Mouse (Mus musculus): ENCODE measurements around the gene Rel. TPM values are rescaled to one million over a fixed set of nuclear protein-coding genes. Genes with fewer than 3 reads are reported as not detected.
A peak's percentile ranks its signal among the peaks of the same experiment; 100 is the strongest.
"Not testable (repeated sequence)": the region's sequence is repeated elsewhere in the genome, so short reads cannot be mapped to it uniquely, and the experiment has no call there.

Rel gene
- polyA plus RNA-seq, 1 experiment from 2014 or later = 0.60 TPM

DNA sequence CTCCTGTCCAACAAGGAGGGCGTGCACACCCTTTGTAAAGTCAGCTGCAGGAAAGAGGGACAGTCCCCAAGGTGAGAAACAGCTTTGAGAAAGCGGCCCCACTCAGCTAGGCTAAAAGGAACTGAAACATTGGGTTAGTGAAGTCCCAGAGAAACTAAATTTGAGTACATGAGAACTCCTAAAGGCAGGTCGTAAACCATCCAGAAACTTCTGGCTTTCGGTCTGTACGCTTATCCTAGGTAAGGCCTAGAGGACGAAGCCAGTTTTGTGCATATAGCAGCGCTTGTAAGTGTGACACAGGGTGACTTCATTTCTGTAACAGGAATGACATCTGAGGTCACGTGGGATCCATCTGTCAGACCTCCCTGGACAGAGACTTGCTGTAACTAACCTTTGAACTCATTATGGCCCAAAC lies 8.0 kb upstream of the Rel start:
- no peaks in the 10 kb centered on the region for H3K27me3 ChIP-seq (replicated peaks; ENCODE audit: control insufficient read depth, insufficient read depth, low read length)
- H3K4me1 ChIP-seq (ENCODE audit: control insufficient read depth, insufficient read depth, low read length) = no peaks in the 10 kb centered on the region
- H3K4me3 ChIP-seq (ENCODE audit: low read length) = no peak overlapping the region
- no peaks in the 10 kb centered on the region for H3K36me3 ChIP-seq (ENCODE audit: control insufficient read depth, insufficient read depth, low read length)
- H3K27ac ChIP-seq (ENCODE audit: low read length) = no peak overlapping the region
- no peak overlapping the region for H3K9ac ChIP-seq (ENCODE audit: low read depth, low read length)
- ATAC-seq = no peak
- WGBS = 87% methylated on average over 8 of the region's 8 CpGs
- no peaks in the 10 kb centered on the region for H3K9me3 ChIP-seq (ENCODE audit: control insufficient read depth, low read length)
- no peak overlapping the region for H3K4me2 ChIP-seq (ENCODE audit: low read depth, low read length)

DNA sequence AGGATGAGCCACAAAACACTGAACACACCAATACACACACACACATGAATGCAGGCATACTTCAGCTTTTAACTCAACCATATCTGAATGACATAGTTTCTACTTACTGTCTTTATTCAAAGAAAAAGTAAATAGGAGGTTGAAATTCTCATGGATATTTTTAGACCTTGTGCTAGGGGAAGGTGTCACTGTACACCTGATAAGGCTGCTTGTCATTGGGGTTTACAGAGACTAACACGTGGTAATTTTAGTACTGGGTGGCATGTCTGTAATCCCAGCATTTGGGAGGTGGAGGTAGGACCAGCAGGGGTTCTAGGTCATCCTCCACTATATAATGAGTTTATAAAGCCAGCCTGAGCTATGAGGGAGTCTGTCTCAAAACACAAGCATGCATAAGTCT lies 1.7 kb upstream of the Rel start:
- Histone ChIP-seq H3K9ac (ENCODE audit: low read depth, low read length) (no peak overlapping the region), H3K9me3 (ENCODE audit: control insufficient read depth, low read length) (no peaks in the 10 kb centered on the region), H3K4me1 (ENCODE audit: control insufficient read depth, insufficient read depth, low read length) (peaks cover 5% of the 10 kb centered on the region; the same call in 1 of the 2 replicates), H3K27me3 (replicated peaks; ENCODE audit: control insufficient read depth, insufficient read depth, low read length) (no peaks in the 10 kb centered on the region), H3K36me3 (ENCODE audit: control insufficient read depth, insufficient read depth, low read length) (no peaks in the 10 kb centered on the region), H3K27ac (ENCODE audit: low read length) (no peak overlapping the region), H3K4me3 (ENCODE audit: low read length) (no peak overlapping the region), H3K4me2 (ENCODE audit: low read depth, low read length) (no peak overlapping the region)
- ATAC-seq = no peak
- 36% methylated on average over 1 of the region's 1 CpGs for WGBS

DNA sequence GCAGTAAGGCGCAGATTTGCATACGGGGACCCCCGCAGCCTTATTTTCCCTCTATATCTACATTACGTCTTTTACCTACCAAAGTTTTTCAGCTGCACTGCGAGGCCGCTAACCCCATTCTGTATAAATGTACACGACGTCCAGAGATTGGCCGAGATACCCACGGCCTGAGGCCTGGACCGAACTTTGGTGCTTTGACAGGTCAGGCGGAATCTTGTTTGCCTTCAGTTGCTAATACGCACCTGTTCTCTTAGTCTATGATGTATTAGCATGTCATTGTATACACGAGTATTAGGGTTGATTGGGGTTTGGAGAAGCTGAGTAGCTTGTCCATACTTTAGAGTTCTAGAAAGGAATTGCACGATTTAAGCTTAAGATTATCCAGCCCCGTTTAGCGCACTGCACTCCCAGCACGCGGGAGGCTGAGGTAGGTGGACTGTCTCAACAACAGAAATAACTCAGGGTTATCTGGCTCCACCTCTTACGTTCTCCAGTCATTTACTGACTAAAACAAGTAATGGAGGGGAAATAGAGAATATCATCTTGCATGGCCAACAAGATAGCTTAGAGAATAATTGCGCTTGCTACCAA lies 832 bp upstream of the Rel start:
- Histone ChIP-seq H3K36me3 (ENCODE audit: control insufficient read depth, insufficient read depth, low read length) (no peaks in the 10 kb centered on the region), H3K9me3 (ENCODE audit: control insufficient read depth, low read length) (no peaks in the 10 kb centered on the region), H3K4me2 (ENCODE audit: low read depth, low read length) (peak overlapping the region; percentile 87), H3K4me3 (ENCODE audit: low read length) (peak overlapping the region; percentile 81), H3K9ac (ENCODE audit: low read depth, low read length) (peak overlapping the region; percentile 81), H3K27ac (ENCODE audit: low read length) (peak overlapping the region; percentile 97), H3K4me1 (ENCODE audit: control insufficient read depth, insufficient read depth, low read length) (peaks cover 5% of the 10 kb centered on the region; the same call in 1 of the 2 replicates), H3K27me3 (replicated peaks; ENCODE audit: control insufficient read depth, insufficient read depth, low read length) (no peaks in the 10 kb centered on the region)
- peak; percentile 17; the same call in 1 of the 2 replicates for ATAC-seq
- 7% methylated on average over 21 of the region's 21 CpGs for WGBS

DNA sequence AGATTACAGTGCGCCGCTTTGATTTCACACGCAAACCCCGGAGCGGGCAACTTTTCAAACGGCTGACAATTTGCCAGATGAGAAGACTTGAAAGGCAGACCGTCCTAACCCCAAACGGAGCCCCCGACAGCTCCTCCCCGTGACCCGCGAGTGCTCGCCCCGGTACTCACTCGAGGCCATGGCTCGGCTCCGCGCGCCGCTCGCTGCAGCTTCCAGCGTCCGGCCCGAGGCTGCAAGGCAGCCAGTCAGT lies 335 bp downstream of the Rel start:
- H3K9ac ChIP-seq (ENCODE audit: low read depth, low read length) = peak overlapping the region; percentile 81
- no peaks in the 10 kb centered on the region for H3K36me3 ChIP-seq (ENCODE audit: control insufficient read depth, insufficient read depth, low read length)
- H3K4me1 ChIP-seq (ENCODE audit: control insufficient read depth, insufficient read depth, low read length) = peaks cover 5% of the 10 kb centered on the region; the same call in 1 of the 2 replicates
- H3K4me3 ChIP-seq (ENCODE audit: low read length) = peak overlapping the region; percentile 81
- H3K27ac ChIP-seq (ENCODE audit: low read length) = peak overlapping the region; percentile 97
- ATAC-seq = no peak
- H3K27me3 ChIP-seq (replicated peaks; ENCODE audit: control insufficient read depth, insufficient read depth, low read length) = no peaks in the 10 kb centered on the region
- under 1% methylated on average over 24 of the region's 24 CpGs for WGBS
- no peaks in the 10 kb centered on the region for H3K9me3 ChIP-seq (ENCODE audit: control insufficient read depth, low read length)
- H3K4me2 ChIP-seq (ENCODE audit: low read depth, low read length) = peak overlapping the region; percentile 87

DNA sequence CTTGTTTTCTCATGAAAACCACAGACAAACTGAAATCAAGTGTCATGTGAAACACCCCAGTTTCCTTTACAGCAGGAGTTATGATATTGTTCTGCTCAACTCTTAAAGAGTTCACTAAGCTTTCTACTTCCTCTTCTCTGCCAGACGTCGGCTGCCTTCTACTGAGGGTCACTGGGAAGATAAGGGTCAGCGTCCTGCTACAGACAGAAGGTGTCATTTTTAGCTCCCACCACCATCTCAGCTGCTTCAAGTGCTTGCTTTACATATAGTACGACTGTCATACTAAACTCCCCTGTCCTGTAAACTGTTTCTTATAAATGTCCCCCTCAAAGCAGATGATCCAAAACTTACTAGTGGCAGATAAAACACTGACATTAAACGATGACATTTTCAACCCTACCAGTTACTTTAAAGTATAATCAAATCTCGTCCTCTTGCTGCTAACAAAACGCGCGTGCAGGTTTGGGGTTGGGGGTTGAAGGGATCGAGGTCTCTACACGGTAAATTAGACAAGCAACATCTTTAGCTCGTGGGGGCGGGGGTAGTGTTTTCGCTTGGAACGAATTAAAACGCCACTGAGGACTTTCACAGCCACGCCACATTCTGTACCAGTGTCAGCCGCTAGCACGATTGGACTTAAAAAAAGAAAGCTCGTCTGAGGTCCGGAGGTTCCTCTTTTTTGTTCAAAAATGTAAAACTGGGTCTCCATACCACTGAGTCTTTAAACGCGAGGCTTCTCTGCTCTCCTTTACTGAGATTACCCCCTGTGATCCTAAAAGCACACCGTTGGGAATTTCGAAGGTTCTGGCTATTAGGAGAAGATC lies 872 bp downstream of the Rel start:
- peak overlapping the region; percentile 97 for H3K27ac ChIP-seq (ENCODE audit: low read length)

DNA sequence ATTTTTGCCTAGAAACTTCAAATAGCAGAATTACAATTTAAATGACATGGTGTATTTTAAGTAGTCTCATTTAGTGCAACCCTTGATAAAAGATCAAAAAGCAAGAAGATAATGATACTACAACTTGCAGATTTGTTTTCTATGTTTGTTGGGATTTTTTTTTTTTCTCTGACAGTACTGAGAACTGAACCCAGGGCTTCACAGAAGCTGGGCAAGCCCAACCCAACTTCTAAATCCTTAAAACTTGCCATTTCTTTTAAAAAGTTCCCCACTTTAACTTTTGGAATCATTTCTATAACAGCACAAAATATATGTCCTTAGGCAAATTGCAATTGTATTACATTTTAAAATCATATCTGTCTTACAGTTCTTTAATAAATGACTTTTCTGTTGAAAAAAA lies 1.7 kb downstream of the Rel start:
- peaks cover 5% of the 10 kb centered on the region; the same call in 1 of the 2 replicates for H3K4me1 ChIP-seq (ENCODE audit: control insufficient read depth, insufficient read depth, low read length)
- no peak overlapping the region for H3K4me3 ChIP-seq (ENCODE audit: low read length)
- no peaks in the 10 kb centered on the region for H3K27me3 ChIP-seq (replicated peaks; ENCODE audit: control insufficient read depth, insufficient read depth, low read length)
- ATAC-seq = no peak
- no peaks in the 10 kb centered on the region for H3K36me3 ChIP-seq (ENCODE audit: control insufficient read depth, insufficient read depth, low read length)
- no peak overlapping the region for H3K27ac ChIP-seq (ENCODE audit: low read length)
- H3K9me3 ChIP-seq (ENCODE audit: control insufficient read depth, low read length) = no peaks in the 10 kb centered on the region
- no peak overlapping the region for H3K4me2 ChIP-seq (ENCODE audit: low read depth, low read length)
- no peak overlapping the region for H3K9ac ChIP-seq (ENCODE audit: low read depth, low read length)

More for the DNA sequence above, 872 bp downstream of the Rel start:
- H3K27me3 ChIP-seq (replicated peaks; ENCODE audit: control insufficient read depth, insufficient read depth, low read length) = no peaks in the 10 kb centered on the region
- no peaks in the 10 kb centered on the region for H3K36me3 ChIP-seq (ENCODE audit: control insufficient read depth, insufficient read depth, low read length)
- WGBS = under 1% methylated on average over 25 of the region's 25 CpGs
- H3K9ac ChIP-seq (ENCODE audit: low read depth, low read length) = peak overlapping the region; percentile 81
- H3K9me3 ChIP-seq (ENCODE audit: control insufficient read depth, low read length) = no peaks in the 10 kb centered on the region
- H3K4me1 ChIP-seq (ENCODE audit: control insufficient read depth, insufficient read depth, low read length) = peaks cover 5% of the 10 kb centered on the region; the same call in 1 of the 2 replicates
- peak; percentile 5; the same call in 1 of the 2 replicates for ATAC-seq
- peak overlapping the region; percentile 87 for H3K4me2 ChIP-seq (ENCODE audit: low read depth, low read length)
- H3K4me3 ChIP-seq (ENCODE audit: low read length) = peak overlapping the region; percentile 81

DNA sequence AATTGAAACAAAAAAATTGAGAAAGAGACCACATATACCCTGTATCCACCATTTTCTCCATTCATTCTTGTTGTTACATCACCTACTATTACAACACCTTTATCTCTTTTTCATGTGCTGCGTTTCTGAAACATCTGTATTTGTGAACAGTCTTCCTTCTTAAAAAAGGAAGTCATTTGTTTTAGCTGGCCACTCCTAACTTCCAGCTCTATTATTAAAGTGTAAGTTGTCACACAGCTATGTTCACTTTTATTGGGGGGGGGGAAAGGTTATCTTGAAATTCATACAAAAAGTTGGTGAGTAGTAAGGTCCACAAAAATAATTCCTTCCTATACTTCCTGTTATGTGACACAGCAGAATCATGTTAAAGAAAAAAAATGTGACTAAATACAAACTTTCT lies 2.8 kb downstream of the Rel start:
- H3K9me3 ChIP-seq (ENCODE audit: control insufficient read depth, low read length) = no peaks in the 10 kb centered on the region
- H3K27ac ChIP-seq (ENCODE audit: low read length) = no peak overlapping the region
- no peak overlapping the region for H3K4me2 ChIP-seq (ENCODE audit: low read depth, low read length)
- no peak for ATAC-seq
- WGBS = 57% methylated on average over 1 of the region's 1 CpGs
- H3K27me3 ChIP-seq (replicated peaks; ENCODE audit: control insufficient read depth, insufficient read depth, low read length) = no peaks in the 10 kb centered on the region
- H3K36me3 ChIP-seq (ENCODE audit: control insufficient read depth, insufficient read depth, low read length) = no peaks in the 10 kb centered on the region
- H3K4me3 ChIP-seq (ENCODE audit: low read length) = no peak overlapping the region
- peaks cover 5% of the 10 kb centered on the region; the same call in 1 of the 2 replicates for H3K4me1 ChIP-seq (ENCODE audit: control insufficient read depth, insufficient read depth, low read length)
- H3K9ac ChIP-seq (ENCODE audit: low read depth, low read length) = no peak overlapping the region

DNA sequence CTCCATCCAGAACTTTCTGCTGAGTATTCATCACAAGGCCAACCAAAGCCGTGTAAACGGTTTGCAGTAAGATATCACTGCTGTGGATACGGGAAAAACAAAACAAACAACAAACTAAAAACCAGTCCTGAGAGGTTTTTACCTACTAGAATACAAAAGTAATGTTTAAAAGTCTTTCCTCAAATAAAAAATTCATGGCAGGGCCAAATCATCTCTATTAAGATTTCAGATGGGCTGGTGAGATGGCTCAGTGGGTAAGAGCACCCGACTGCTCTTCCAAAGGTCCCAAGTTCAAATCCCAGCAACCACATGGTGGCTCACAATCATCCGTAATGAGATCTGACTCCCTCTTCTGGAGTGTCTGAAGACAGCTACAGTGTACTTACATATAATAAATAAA lies 3.4 kb downstream of the Rel start:
- 88% methylated on average over 4 of the region's 5 CpGs for WGBS
- H3K9ac ChIP-seq (ENCODE audit: low read depth, low read length) = not testable (repeated sequence)

DNA sequence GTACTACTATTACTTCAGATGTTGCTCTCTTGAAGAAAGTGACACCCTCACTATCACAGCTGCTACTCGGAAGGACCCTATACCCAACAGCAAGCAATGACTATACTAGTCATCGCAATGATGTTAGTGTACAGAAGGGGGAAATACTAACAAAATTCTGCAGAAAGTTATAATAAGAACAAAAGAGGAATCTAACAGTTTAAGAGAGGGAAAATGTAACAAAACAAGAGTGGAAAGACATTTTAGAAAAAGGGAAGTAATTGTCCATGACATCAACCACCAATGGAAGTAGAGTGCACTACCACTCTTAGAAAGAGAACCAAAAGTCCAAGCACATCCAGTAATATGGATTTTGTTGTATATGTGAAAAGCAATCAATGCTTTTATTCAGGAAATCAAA lies 8.1 kb downstream of the Rel start:
- H3K27ac ChIP-seq (ENCODE audit: low read length) = no peak overlapping the region
- no peak overlapping the region for H3K4me2 ChIP-seq (ENCODE audit: low read depth, low read length)
- no peak overlapping the region for H3K9ac ChIP-seq (ENCODE audit: low read depth, low read length)
- H3K9me3 ChIP-seq (ENCODE audit: control insufficient read depth, low read length) = no peaks in the 10 kb centered on the region
- no peak for ATAC-seq
- H3K4me3 ChIP-seq (ENCODE audit: low read length) = no peak overlapping the region
- H3K36me3 ChIP-seq (ENCODE audit: control insufficient read depth, insufficient read depth, low read length) = no peaks in the 10 kb centered on the region
- H3K27me3 ChIP-seq (replicated peaks; ENCODE audit: control insufficient read depth, insufficient read depth, low read length) = no peaks in the 10 kb centered on the region
- H3K4me1 ChIP-seq (ENCODE audit: control insufficient read depth, insufficient read depth, low read length) = no peaks in the 10 kb centered on the region
- WGBS = 93% methylated on average over 2 of the region's 2 CpGs

More for the DNA sequence above, 3.4 kb downstream of the Rel start:
- H3K27me3 ChIP-seq (replicated peaks; ENCODE audit: control insufficient read depth, insufficient read depth, low read length); H3K4me2 ChIP-seq (ENCODE audit: low read depth, low read length); H3K4me3 ChIP-seq (ENCODE audit: low read length); H3K27ac ChIP-seq (ENCODE audit: low read length); ATAC-seq; H3K4me1 ChIP-seq (ENCODE audit: control insufficient read depth, insufficient read depth, low read length); H3K9me3 ChIP-seq (ENCODE audit: control insufficient read depth, low read length); H3K36me3 ChIP-seq (ENCODE audit: control insufficient read depth, insufficient read depth, low read length): not testable (repeated sequence)
